Mouse (Mus musculus) neural tube, embryonic 15.5 days (tissue): Measurements from ENCODE around the gene Prmt2. TPM values are rescaled to one million over a fixed set of nuclear protein-coding genes. Genes with fewer than 3 reads are reported as not detected.

Experiments used
- ATAC-seq: fragments of 200-750 bp; cut with Nextera tagmentation; 2 replicates; pipeline ENCODE4 v1.8.0; 2017; ENCODE audit warnings: mild to moderate bottlenecking, moderate TSS enrichment, moderate library complexity; ENCODE audit not compliant: low FRiP score
- H3K27ac ChIP-seq: fragments of 300-500 bp; sonication (generic); replicated peaks from 2 replicates; pipeline ENCODE4 v1.5.1; 2015; ENCODE audit warnings: mild to moderate bottlenecking, inconsistent platforms
- H3K27me3 ChIP-seq: fragments of 300-500 bp; sonication (generic); replicated peaks from 2 replicates; pipeline ENCODE4 v1.6.1; 2015; ENCODE audit warnings: inconsistent platforms
- H3K36me3 ChIP-seq: fragments of 300-500 bp; sonication (generic); 2 replicates; pipeline ENCODE4 v1.6.1; 2015; ENCODE audit warnings: inconsistent platforms
- H3K4me1 ChIP-seq: fragments of 300-500 bp; sonication (generic); 2 replicates; pipeline ENCODE4 v1.6.1; 2015; ENCODE audit warnings: inconsistent platforms
- H3K4me2 ChIP-seq: fragments of 300-500 bp; sonication (generic); 2 replicates; pipeline ENCODE4 v1.6.1; 2015; ENCODE audit warnings: inconsistent platforms, mild to moderate bottlenecking, moderate library complexity
- H3K4me3 ChIP-seq: fragments of 300-500 bp; sonication (generic); replicated peaks from 2 replicates; pipeline ENCODE4 v1.5.1; 2015; ENCODE audit warnings: mild to moderate bottlenecking, inconsistent platforms
- H3K9ac ChIP-seq: fragments of 300-500 bp; sonication (generic); replicated peaks from 2 replicates; pipeline ENCODE4 v1.6.1; 2015; ENCODE audit warnings: mild to moderate bottlenecking, inconsistent platforms
- H3K9me3 ChIP-seq: fragments of 300-500 bp; sonication (generic); replicated peaks from 2 replicates; pipeline ENCODE4 v1.6.1; 2016; ENCODE audit warnings: inconsistent platforms
- WGBS: fragments of 180-500 bp; shearing (Covaris S2); methylation state at CpG from one replicate; pipeline ENCODE4 v1.1.7; 2015; ENCODE audit warnings: mixed read lengths; 5-methylcytosine and 5-hydroxymethylcytosine counted together
- polyA plus RNA-seq: library from polyadenylated mRNA; unstranded; fragments of >200 nt; fragmentation: Nextera tagmentation; extraction: Ambion mirVana; gene quantifications from 2 replicates; pipeline ENCODE4 v1.2.1, GENCODE M21; 2015

Prmt2 gene
- polyA plus RNA-seq, 1 experiment from 2014 or later: 302 TPM

DNA sequence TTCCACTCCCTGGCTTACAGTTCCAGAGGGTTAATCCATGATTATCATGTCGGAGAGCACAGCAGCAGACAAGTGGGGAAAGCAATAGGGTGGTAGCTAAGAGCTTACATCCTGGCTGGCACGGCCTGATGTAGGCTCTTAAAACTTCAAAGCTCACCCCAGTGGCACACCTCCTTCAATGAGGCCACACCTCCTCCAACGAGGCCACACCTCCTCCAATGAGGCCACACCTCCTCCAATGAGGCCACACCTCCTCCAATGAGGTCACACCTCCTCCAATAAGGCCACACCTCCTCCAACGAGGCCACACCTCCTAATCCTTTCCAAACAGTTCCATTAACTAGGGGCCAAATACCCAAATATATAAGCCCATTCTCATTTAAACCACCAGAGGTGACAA is 23.5 kb downstream of the Prmt2 start:
- WGBS: 93% methylated on average over 4 of the region's 4 CpGs
- no peak for ATAC-seq
- H3K4me3 ChIP-seq: no peak overlapping the region

DNA sequence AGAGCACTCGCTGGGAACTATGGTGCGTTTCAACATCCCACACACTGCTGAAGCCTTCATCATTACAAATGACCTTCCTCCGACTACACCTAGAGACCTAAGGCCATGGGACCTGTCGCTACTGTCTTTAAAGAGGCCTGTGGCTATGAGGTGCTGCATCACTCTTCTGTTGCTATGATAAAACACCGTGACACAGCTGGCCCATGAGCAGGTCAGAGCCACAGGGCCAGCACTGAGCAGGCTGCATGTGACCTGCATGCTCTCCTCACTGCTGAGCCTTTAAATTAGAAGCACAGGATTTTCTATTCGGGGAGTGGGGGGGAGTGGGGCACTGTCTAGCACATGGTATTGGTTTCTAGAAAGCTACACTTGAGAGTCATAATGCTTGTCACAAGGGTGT is 25.5 kb downstream of the Prmt2 start:
- peaks cover 94% of the 10 kb centered on the region for H3K36me3 ChIP-seq
- H3K9ac ChIP-seq: no peak overlapping the region
- H3K27me3 ChIP-seq: no peaks in the 10 kb centered on the region
- 0 out of 2 replicates have a peak, but pooled peaks cover 3% of the 10 kb centered on the region for H3K9me3 ChIP-seq
- WGBS: 99% methylated on average over 6 of the region's 6 CpGs
- no peak for ATAC-seq
- H3K4me1 ChIP-seq: no peaks in the 10 kb centered on the region
- H3K27ac ChIP-seq: no peak overlapping the region
- H3K4me3 ChIP-seq: no peak overlapping the region
- no peak overlapping the region for H3K4me2 ChIP-seq

More for the DNA sequence above, 23.5 kb downstream of the Prmt2 start:
- no peaks in the 10 kb centered on the region for H3K4me1 ChIP-seq
- no peak overlapping the region for H3K27ac ChIP-seq
- peaks cover 93% of the 10 kb centered on the region for H3K36me3 ChIP-seq
- 0 out of 2 replicates have a peak, but pooled peaks cover 3% of the 10 kb centered on the region for H3K9me3 ChIP-seq
- H3K27me3 ChIP-seq: no peaks in the 10 kb centered on the region
- no peak overlapping the region for H3K9ac ChIP-seq
- no peak overlapping the region for H3K4me2 ChIP-seq

DNA sequence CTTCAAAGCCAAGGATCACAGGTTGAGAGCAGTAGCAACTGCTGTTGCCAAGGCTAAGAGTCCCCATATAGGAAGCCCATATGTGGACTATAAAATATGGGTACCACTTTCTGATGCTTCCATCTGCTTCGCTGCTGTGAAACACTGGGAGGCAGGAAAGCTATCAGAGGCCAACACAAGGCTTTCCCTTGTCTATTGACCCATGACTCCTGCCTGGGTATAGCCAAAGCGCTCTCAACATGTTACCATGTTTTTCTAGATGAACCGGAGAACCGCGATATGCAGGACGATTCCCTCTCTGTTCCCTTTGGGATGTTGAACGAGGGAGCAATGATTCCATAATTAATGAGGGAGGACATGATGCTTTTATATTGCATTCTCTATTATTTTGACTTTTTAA is 26.9 kb downstream of the Prmt2 start:
- Histone ChIP-seq H3K4me2 (no peak overlapping the region), H3K4me3 (no peak overlapping the region), H3K36me3 (peaks cover 94% of the 10 kb centered on the region), H3K27ac (no peak overlapping the region), H3K4me1 (no peaks in the 10 kb centered on the region), H3K27me3 (no peaks in the 10 kb centered on the region), H3K9ac (no peak overlapping the region), H3K9me3 (0 out of 2 replicates have a peak, but pooled peaks cover 3% of the 10 kb centered on the region)
- WGBS: 81% methylated on average over 7 of the region's 7 CpGs
- ATAC-seq: no peak

DNA sequence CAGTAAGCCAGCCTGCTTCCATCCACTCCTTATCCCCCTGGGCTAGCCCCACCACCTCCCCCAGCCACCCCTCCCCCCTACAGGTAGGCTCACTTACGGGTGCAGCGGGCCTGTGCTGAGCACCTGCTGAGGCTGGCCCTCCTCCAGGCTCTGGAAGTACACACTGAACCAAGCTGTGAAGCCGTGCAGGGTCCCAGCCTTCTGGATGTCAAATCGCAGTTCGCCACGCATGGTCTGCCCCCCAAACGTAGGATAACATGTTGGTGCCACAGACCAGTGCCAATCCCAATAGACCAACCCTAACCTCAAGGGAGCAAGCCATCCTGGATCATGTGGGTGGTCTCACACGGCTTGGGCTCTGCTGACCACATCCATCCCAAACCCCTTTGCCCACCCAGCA is 28.4 kb downstream of the Prmt2 start:
- Histone ChIP-seq H3K9me3 (no peaks in the 10 kb centered on the region), H3K4me1 (no peaks in the 10 kb centered on the region), H3K9ac (no peak overlapping the region), H3K4me3 (no peak overlapping the region), H3K4me2 (no peak overlapping the region), H3K27ac (no peak overlapping the region), H3K27me3 (no peaks in the 10 kb centered on the region), H3K36me3 (peaks cover 80% of the 10 kb centered on the region)
- no peak for ATAC-seq
- WGBS: 92% methylated on average over 8 of the region's 8 CpGs

DNA sequence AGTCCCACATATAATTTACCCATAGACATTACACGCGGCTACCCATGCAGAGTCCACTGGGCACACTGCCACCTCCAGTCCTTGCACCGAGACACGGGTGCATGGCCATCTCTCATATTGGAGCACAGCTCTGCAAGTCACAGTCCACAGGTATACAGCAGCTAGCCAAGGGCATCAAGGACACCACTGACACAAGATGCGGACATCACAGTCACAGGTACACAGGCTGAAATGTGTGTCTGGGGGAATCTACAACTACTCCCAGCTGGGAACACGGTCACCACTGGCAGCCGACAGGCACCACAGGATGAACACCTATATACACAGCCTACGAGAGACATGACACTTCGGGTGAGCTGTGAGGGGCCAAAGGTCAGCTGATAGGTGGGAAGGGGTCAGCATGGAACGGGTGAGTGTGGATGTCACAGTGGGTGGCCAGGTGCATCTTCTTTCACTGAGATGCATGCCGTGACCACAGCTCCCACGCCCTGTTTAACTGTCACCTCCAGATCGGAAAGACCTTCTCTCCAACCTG is 30.3 kb downstream of the Prmt2 start:
- H3K4me1 ChIP-seq: peaks cover 3% of the 10 kb centered on the region; the same call in 1 of the 2 replicates
- no peak for ATAC-seq
- no peak overlapping the region for H3K9ac ChIP-seq
- H3K27me3 ChIP-seq: no peaks in the 10 kb centered on the region
- H3K27ac ChIP-seq: no peak overlapping the region
- WGBS: 92% methylated on average over 13 of the region's 13 CpGs
- no peak overlapping the region for H3K4me2 ChIP-seq
- no peaks in the 10 kb centered on the region for H3K9me3 ChIP-seq
- H3K36me3 ChIP-seq: peaks cover 61% of the 10 kb centered on the region
- no peak overlapping the region for H3K4me3 ChIP-seq

DNA sequence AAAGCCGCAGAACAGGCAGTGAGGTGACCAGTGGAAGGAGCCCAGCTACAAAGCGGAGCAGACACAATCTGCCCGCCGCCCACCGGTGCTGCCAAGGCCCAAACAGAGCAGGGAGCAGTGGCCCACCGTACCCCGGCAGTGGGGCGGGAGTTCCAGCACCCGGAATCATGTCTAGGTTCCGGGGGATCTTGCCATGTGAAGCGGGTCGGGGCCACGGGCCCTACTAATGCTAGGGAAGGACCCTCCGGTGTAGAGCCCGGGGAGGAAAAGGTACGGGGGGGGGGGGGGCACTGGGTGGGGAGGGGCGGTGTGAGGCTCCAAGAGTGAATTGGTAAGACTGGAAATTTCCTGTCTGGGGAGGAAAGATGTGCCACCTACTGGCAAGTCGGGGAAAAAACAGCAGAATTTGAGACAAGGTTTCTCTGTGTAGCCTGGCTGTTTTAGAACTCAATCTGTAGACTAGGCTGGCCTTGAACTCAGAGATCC is 33.8 kb downstream of the Prmt2 start:
- H3K9ac ChIP-seq: peak overlapping the region; percentile 47
- no peak overlapping the region for H3K27ac ChIP-seq
- ATAC-seq: peak; percentile 45; the same call in 1 of the 2 replicates
- peaks cover 32% of the 10 kb centered on the region for H3K36me3 ChIP-seq
- H3K4me3 ChIP-seq: peak overlapping the region; percentile 35
- WGBS: 20% methylated on average over 18 of the region's 18 CpGs
- peaks cover 3% of the 10 kb centered on the region; the same call in 1 of the 2 replicates for H3K4me1 ChIP-seq
- peak overlapping the region; percentile 59 for H3K4me2 ChIP-seq
- no peaks in the 10 kb centered on the region for H3K9me3 ChIP-seq
- no peaks in the 10 kb centered on the region for H3K27me3 ChIP-seq

DNA sequence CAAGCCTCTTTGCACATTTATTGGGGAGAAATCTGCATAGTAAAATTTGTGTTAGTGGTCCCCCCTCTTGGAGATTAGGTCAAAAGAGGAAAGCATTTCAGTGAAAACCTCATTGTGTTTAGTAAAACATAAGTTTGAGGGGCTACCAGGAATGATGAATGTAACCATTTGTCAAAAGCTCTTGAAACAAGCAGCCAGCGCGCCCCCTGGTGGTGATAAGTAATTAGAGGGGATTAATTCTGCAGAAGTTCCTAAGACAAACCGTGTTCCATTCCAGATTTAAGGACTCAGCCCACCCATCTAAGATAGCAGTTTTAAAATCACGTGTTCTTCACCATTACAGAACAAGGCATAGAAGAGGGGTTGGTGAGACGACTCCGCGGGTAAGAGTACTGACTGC is 35.7 kb downstream of the Prmt2 start:
- H3K27ac ChIP-seq: no peak overlapping the region
- no peak overlapping the region for H3K4me2 ChIP-seq
- H3K4me3 ChIP-seq: no peak overlapping the region
- no peaks in the 10 kb centered on the region for H3K9me3 ChIP-seq
- H3K4me1 ChIP-seq: peaks cover 3% of the 10 kb centered on the region; the same call in 1 of the 2 replicates
- 15% methylated on average over 7 of the region's 7 CpGs for WGBS
- no peaks in the 10 kb centered on the region for H3K27me3 ChIP-seq
- peaks cover 13% of the 10 kb centered on the region for H3K36me3 ChIP-seq
- ATAC-seq: no peak
- no peak overlapping the region for H3K9ac ChIP-seq

DNA sequence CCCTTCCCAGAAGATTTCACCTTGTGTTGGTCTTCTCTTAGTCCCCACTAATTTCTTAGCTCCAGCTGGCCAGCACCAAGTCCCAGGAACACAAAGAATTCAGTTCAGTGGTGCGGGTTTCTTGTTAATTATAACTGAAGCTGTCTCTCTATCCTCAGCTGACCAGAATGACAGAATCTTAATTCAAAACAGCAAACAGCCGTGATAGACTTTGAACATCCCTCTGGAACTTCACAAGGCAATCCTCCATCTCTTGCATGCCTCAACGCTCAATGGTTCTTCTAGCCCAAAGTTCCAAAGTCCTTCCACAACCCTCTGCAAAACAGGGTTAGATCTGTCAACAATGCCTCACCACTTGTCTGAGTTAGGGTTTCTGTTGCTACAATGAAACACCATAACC is 36.2 kb downstream of the Prmt2 start:
- Histone ChIP-seq H3K36me3 (peaks cover 8% of the 10 kb centered on the region), H3K27ac (no peak overlapping the region), H3K4me2 (no peak overlapping the region), H3K4me3 (no peak overlapping the region), H3K27me3 (no peaks in the 10 kb centered on the region), H3K9ac (no peak overlapping the region), H3K9me3 (no peaks in the 10 kb centered on the region), H3K4me1 (peaks cover 3% of the 10 kb centered on the region; the same call in 1 of the 2 replicates)
- WGBS: 93% methylated on average over 3 of the region's 3 CpGs
- no peak for ATAC-seq

DNA sequence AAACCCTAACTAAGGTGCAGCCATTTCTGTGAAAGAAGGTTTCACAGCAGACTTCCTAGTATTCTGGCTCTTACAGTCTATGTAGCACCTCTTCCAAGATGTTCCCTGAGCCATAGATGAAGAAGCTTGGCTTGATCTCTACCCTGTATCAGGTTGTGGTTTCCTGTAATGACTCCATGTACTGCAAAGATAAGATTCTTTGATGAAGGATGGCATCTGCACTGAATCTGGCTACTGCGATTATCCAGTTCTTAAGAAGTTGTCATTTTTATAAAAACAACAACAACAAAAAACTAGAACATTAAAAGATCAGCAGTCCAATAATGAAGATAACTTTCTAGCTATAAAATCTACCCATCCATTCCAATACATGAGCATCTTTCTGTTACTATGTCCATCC is 49.7 kb downstream of the Prmt2 start:
- Histone ChIP-seq H3K27me3 (no peaks in the 10 kb centered on the region), H3K4me1 (no peaks in the 10 kb centered on the region), H3K36me3 (no peaks in the 10 kb centered on the region), H3K4me3 (no peak overlapping the region), H3K9ac (no peak overlapping the region), H3K27ac (no peak overlapping the region), H3K4me2 (no peak overlapping the region), H3K9me3 (no peaks in the 10 kb centered on the region)
- no peak for ATAC-seq
- 94% methylated on average over 1 of the region's 1 CpGs for WGBS

DNA sequence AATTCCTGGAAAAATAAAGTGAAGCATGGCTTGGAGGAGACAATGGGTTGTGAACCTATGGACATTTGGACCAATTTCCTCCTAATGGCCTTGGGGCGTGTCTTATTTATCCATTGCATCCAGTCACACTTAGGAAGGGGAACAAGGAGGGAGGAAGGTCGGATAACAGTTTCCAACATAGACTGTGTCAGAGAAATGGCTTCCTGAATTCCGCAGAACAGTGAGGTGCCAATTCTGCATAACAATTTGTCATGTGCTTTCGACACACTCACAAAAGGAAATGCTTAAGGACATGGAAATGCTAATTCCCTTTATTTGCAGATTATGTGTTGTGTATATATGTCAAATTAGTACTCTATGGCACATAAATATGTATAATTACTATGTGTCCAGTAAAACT is 52.4 kb downstream of the Prmt2 start:
- no peak overlapping the region for H3K4me3 ChIP-seq
- H3K9ac ChIP-seq: no peak overlapping the region
- H3K36me3 ChIP-seq: no peaks in the 10 kb centered on the region
- WGBS: 79% methylated on average over 4 of the region's 4 CpGs
- H3K4me2 ChIP-seq: no peak overlapping the region
- H3K27me3 ChIP-seq: no peaks in the 10 kb centered on the region
- H3K9me3 ChIP-seq: no peaks in the 10 kb centered on the region
- H3K4me1 ChIP-seq: no peaks in the 10 kb centered on the region
- ATAC-seq: no peak
- no peak overlapping the region for H3K27ac ChIP-seq

DNA sequence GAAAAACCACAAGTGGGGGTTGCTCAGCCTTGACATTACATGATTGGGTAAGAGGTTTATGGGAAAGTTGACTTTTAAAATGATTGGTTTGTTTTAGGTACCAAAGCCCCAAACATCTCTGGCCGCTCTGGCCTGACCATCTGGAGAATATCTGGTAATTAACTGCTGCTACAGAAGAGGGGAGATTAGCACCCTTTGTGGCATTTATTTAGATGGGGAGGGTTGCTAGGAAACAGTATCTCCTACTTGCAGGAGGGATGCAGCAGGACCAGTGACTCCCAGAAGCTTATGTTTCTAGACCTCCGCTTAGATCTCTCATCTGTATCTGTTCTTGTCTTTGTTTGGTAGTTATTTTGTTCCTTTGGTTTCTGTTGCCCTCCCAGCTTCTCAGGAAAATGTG is 62.8 kb downstream of the Prmt2 start:
- Histone ChIP-seq H3K36me3 (no peaks in the 10 kb centered on the region), H3K9ac (no peak overlapping the region), H3K27ac (no peak overlapping the region), H3K9me3 (no peaks in the 10 kb centered on the region), H3K27me3 (no peaks in the 10 kb centered on the region), H3K4me2 (no peak overlapping the region), H3K4me3 (no peak overlapping the region), H3K4me1 (no peaks in the 10 kb centered on the region)
- WGBS: 51% methylated on average over 2 of the region's 2 CpGs
- ATAC-seq: no peak

DNA sequence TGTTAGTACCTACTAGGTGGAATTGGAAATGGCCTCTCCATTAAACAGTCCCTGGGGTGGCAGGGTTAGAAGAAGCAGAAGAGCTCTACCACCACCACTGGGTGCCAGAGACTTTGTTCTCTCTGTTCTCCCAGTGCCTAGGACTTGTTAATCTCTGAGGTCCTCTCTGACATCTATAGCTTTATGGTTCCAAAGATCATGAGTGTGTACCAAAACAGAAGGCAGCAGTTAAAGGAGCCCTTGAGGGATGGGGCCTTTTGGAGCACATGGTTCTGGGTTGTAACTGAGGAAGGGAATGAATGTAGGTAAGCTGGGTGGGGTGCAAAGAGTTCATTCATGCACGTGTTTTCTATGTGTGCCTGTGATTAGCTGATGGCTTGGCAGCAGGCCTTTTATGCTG is 79.7 kb downstream of the Prmt2 start:
- no peaks in the 10 kb centered on the region for H3K9me3 ChIP-seq
- H3K4me1 ChIP-seq: no peaks in the 10 kb centered on the region
- no peak overlapping the region for H3K4me2 ChIP-seq
- H3K27me3 ChIP-seq: no peaks in the 10 kb centered on the region
- no peak for ATAC-seq
- H3K9ac ChIP-seq: no peak overlapping the region
- H3K36me3 ChIP-seq: no peaks in the 10 kb centered on the region
- H3K4me3 ChIP-seq: no peak overlapping the region
- H3K27ac ChIP-seq: no peak overlapping the region
- 73% methylated on average over 1 of the region's 1 CpGs for WGBS
